Mouse (Mus musculus) cerebellum, postnatal 4 days (tissue): ENCODE measurements around the gene Tspan18.

ENCODE experiments used
- DNase-seq, 2 experiments: peaks; one replicate each; pipeline ENCODE4 v3.0.0; 2022; ENCODE audit warnings: low spot score in 2 of 2, mixed read lengths in 1 of 2

Tspan18 gene

GRCm38 (mm10) chr2:93161914-93162664 lies 172.2 kb downstream of the Tspan18 start:
- no peak for DNase-seq

DNA sequence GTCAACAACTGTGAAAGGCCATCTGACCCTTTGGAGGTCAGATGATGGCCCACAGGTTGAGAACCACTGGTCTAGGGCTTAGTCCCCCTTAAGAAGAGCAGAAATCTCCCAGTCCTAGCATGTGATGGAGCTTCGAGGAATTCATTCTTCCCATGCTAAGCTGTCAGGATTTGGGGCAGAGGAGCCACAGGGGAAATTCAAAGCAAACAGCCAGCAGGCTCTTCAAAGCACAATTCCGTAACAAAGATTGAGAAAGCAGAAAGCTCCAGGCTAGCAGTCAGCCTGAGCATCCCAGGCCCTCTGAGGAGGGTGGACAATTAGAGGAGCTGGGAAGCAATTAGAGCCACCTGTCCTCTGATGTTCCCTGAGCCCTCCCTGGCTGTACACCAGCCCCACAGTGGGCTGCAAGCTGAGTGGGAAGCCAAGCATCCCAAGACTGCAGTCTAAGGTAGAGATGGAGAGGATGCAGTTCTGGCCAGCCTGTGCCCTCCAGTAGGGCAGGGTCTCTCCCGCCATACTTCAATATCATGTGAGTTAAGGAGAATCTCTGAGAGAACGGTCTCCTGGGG lies 173.8 kb downstream of the Tspan18 start:
- no peak for DNase-seq

- no peak for DNase-seq
Observed at GRCm38 (mm10) chr2:93154486-93155032, 179.7 kb downstream of the Tspan18 start.

DNA sequence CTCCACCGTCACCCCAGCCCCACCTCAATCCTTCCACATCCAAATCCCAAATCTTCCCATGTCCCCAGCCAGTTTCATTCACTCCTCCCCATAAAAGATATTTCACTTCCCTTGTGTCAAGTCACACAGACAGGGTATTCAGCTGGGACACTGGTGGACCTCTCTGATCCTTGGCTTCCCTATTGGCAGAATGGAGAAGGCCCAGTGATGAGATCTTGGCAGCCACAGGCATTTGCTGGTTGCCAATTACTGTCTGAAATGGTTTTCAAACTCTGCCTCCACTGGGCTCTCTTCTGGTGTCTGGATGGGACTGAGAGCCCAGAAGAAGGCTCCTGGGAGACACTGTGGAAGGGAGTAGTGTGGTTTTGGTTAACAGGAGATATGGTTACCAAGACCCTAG lies 180.5 kb downstream of the Tspan18 start:
- DNase-seq: no peak

DNA sequence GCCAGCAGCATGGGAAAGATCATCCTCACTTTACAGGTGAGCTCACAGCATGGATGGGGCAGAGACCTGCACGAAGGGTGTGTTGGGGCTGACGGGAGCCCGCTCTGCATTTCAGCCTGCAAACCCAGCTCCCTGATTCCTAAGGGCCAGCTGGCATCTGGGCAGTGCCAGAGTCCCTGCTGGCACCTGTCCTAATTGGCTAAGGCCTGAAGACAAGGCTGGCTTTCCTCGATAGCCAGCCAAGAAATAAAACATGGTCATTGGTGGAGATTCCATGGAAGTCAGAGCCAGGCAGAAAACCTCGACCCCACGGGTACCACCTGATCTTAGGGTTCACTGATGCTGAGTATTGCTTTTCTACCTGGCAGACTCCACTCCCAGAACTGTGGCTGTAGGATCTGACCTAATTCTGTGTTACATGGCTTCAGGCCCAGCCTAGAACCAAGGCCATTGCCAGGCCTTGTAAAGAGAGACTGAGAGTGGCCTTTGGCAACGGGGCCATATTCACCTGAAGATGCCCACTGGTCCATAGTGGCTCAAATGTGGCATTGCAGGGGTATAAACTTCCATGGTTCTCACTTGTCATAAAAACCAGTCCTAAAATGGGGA lies 181.3 kb downstream of the Tspan18 start:
- DNase-seq: peak; percentile 46 to 85

DNA sequence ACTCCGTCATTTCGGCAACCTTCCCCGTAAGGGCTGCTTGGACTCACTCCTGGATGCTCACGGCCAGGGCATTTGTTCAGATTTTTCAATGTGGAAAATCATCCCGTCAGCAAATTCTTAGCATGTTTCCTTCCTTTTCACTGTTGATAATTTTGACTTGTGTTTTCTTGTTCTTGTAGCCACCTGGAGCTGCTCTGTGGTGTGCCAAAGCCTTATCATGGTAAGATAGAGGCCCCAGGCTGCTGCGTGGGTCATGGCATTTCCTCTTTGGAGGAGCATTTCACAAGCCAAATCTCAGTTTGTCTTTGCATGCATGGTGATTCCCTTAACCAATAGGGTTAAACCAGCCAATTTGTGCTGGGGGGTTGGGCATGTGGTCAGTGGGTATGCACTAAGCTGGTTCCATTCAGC lies 182.1 kb downstream of the Tspan18 start:
- DNase-seq: no peak
